8 mouse cellular contexts compared by ENCODE assay signal in the genomic region with DNA sequence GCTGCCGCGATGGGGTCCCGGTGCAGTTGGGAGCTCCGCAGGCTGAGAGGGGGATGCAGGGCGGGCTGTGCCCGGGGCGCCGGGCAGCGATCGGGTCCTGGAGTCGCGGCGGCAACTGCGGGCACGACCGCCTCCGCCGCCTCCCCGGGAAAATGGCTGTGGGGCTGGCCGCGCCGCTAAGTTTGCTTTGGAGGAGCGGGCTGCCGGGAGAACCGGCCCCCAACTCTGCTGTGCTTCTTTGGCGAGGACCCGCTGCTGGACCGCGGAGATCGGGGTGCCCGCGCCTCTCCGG. TPM values are rescaled to one million over a fixed set of nuclear protein-coding genes. Genes with fewer than 3 reads are reported as not detected.
DNase-seq lines count a peak whose midpoint lies in the region; ATAC-seq and TF ChIP-seq lines count a peak whose summit lies in the region.

No protein-coding gene starts in this region.

- H3K4me2 ChIP-seq in heart, embryonic 15.5 days = peak overlapping the region; percentile 62
- H3K4me2 ChIP-seq in forebrain, embryonic 13.5 days = peak overlapping the region; percentile 67
- peak overlapping the region; percentile 81 for H3K4me2 ChIP-seq in liver, embryonic 16.5 days (ENCODE audit: low read depth, low read length)

- DNase-seq in heart, adult 11 months = no peak
- DNase-seq in frontal cortex, postnatal 25 days (ENCODE audit: low spot score in 2 of 2) = no peak
- no peak for DNase-seq in thymus, postnatal 0 days (ENCODE audit: low spot score)
- no peak for DNase-seq in left cerebral cortex, adult 11 months (ENCODE audit: low spot score)

- no peaks in the 10 kb centered on the region for H3K27me3 ChIP-seq in heart, embryonic 15.5 days
- H3K27me3 ChIP-seq in ES-Bruce4 (ENCODE audit: control insufficient read depth, insufficient read depth, low read length, poor library complexity, severe bottlenecking) = no peaks in the 10 kb centered on the region
- no peaks in the 10 kb centered on the region for H3K27me3 ChIP-seq in forebrain, embryonic 13.5 days
- H3K27me3 ChIP-seq in liver, embryonic 16.5 days (ENCODE audit: control insufficient read depth, insufficient read depth, low read depth, low read length) = no peaks in the 10 kb centered on the region

- TF ChIP-seq CTCF in ES-Bruce4 (IDR thresholded peaks at IDR 0.05; ENCODE audit: low read depth, low read length) = no peak

- 0% methylated on average over 33 of the region's 33 CpGs for WGBS in heart, embryonic 15.5 days
- 0% methylated on average over 20 of the region's 33 CpGs for WGBS in forebrain, embryonic 13.5 days
- under 1% methylated on average over 32 of the region's 33 CpGs for WGBS in liver, embryonic 16.5 days (ENCODE audit: insufficient replicate concordance)

- no peak; the same call in 1 of the 2 replicates for ATAC-seq in heart, embryonic 15.5 days (replicated peaks; ENCODE audit: insufficient number of reproducible peaks, insufficient read depth, low FRiP score, low read depth)
- peak; percentile 1 for ATAC-seq in forebrain, embryonic 13.5 days
- no peak for ATAC-seq in liver, embryonic 16.5 days (ENCODE audit: low read depth)

- H3K9me3 ChIP-seq in heart, embryonic 15.5 days (replicated peaks) = no peaks in the 10 kb centered on the region
- H3K9me3 ChIP-seq in ES-Bruce4 (replicated peaks; ENCODE audit: control insufficient read depth, insufficient read depth, low read length, poor library complexity, severe bottlenecking) = no peaks in the 10 kb centered on the region
- no peaks in the 10 kb centered on the region for H3K9me3 ChIP-seq in forebrain, embryonic 13.5 days (replicated peaks)
- H3K9me3 ChIP-seq in liver, embryonic 16.5 days (replicated peaks; ENCODE audit: control insufficient read depth, low read length) = no peaks in the 10 kb centered on the region

- H3K4me3 ChIP-seq in heart, embryonic 15.5 days = peak overlapping the region; percentile 88
- H3K4me3 ChIP-seq in ES-Bruce4 (ENCODE audit: low read depth, low read length) = peak overlapping the region; percentile 77
- H3K4me3 ChIP-seq in forebrain, embryonic 13.5 days = peak overlapping the region; percentile 98
- peak overlapping the region; percentile 98 for H3K4me3 ChIP-seq in liver, embryonic 16.5 days (ENCODE audit: low read depth, low read length)

- peaks cover 27% of the 10 kb centered on the region for H3K4me1 ChIP-seq in heart, embryonic 15.5 days (replicated peaks)
- H3K4me1 ChIP-seq in ES-Bruce4 (ENCODE audit: control insufficient read depth, insufficient read depth, low read length) = no peaks in the 10 kb centered on the region
- peaks cover 34% of the 10 kb centered on the region for H3K4me1 ChIP-seq in forebrain, embryonic 13.5 days
- peaks cover 14% of the 10 kb centered on the region for H3K4me1 ChIP-seq in liver, embryonic 16.5 days (ENCODE audit: control insufficient read depth, low read depth, low read length)

- peak overlapping the region; percentile 75 for H3K9ac ChIP-seq in heart, embryonic 15.5 days
- peak overlapping the region; percentile 97 for H3K9ac ChIP-seq in ES-Bruce4 (ENCODE audit: low read depth, poor library complexity, severe bottlenecking)
- peak overlapping the region; percentile 92 for H3K9ac ChIP-seq in forebrain, embryonic 13.5 days
- H3K9ac ChIP-seq in liver, embryonic 16.5 days (ENCODE audit: low read depth, low read length) = peak overlapping the region; percentile 98

- H3K27ac ChIP-seq in heart, embryonic 15.5 days = peak overlapping the region; percentile 97
- peak overlapping the region; percentile 81 for H3K27ac ChIP-seq in ES-Bruce4 (ENCODE audit: insufficient read depth, low read length)
- peak overlapping the region; percentile 96 for H3K27ac ChIP-seq in forebrain, embryonic 13.5 days
- H3K27ac ChIP-seq in liver, embryonic 16.5 days (ENCODE audit: low read length) = peak overlapping the region; percentile 98

- H3K36me3 ChIP-seq in heart, embryonic 15.5 days = peaks cover 24% of the 10 kb centered on the region
- H3K36me3 ChIP-seq in ES-Bruce4 (ENCODE audit: control insufficient read depth, insufficient read depth, low read length, poor library complexity, severe bottlenecking) = peaks cover 23% of the 10 kb centered on the region
- peaks cover 31% of the 10 kb centered on the region for H3K36me3 ChIP-seq in forebrain, embryonic 13.5 days (ENCODE audit: poor library complexity, severe bottlenecking)
- peaks cover 16% of the 10 kb centered on the region for H3K36me3 ChIP-seq in liver, embryonic 16.5 days (ENCODE audit: control insufficient read depth, insufficient read depth)

- TF ChIP-seq POLR2A in ES-Bruce4 (IDR thresholded peaks at IDR 0.05; ENCODE audit: insufficient read depth, low read length) = no peak

- no peak for TF ChIP-seq EP300 in ES-Bruce4 (IDR thresholded peaks at IDR 0.05; ENCODE audit: insufficient read depth, low read depth, low read length)

RNA-seq across cellular contexts. Expression of a gene that starts 0.4 kb away (rescaled TPM):
- polyA plus RNA-seq in heart, embryonic 15.5 days (2015; fragmentation: Nextera tagmentation; extraction: Ambion mirVana) = 25.4 and 26.4 TPM in 2 replicates
- 21.0 and 21.9 TPM in 2 replicates for polyA plus RNA-seq in ES-Bruce4 (2011; ENCODE audit: insufficient read depth, insufficient read length, low read depth, missing spikeins)
- 51.1 and 52.0 TPM in 2 replicates for polyA plus RNA-seq in forebrain, embryonic 13.5 days (2015; fragmentation: Nextera tagmentation; extraction: Ambion mirVana)
- 21.3 and 22.2 TPM in 2 replicates for polyA plus RNA-seq in liver, embryonic 16.5 days (2015; fragmentation: Nextera tagmentation; extraction: Ambion mirVana)
- 60.0 and 71.5 TPM in 2 replicates for polyA plus RNA-seq in thymus, postnatal 0 days (2015; fragmentation: Nextera tagmentation; extraction: Ambion mirVana)

RNA-seq across cellular contexts. Expression of a gene that starts 41.7 kb away (rescaled TPM):
- 388 and 430 TPM in 2 replicates for polyA plus RNA-seq in heart, embryonic 15.5 days (2015; fragmentation: Nextera tagmentation; extraction: Ambion mirVana)
- 421 and 456 TPM in 2 replicates for polyA plus RNA-seq in ES-Bruce4 (2011; ENCODE audit: insufficient read depth, insufficient read length, low read depth, missing spikeins)
- polyA plus RNA-seq in forebrain, embryonic 13.5 days (2015; fragmentation: Nextera tagmentation; extraction: Ambion mirVana) = 640 and 646 TPM in 2 replicates
- polyA plus RNA-seq in liver, embryonic 16.5 days (2015; fragmentation: Nextera tagmentation; extraction: Ambion mirVana) = 294 and 323 TPM in 2 replicates
- polyA plus RNA-seq in thymus, postnatal 0 days (2015; fragmentation: Nextera tagmentation; extraction: Ambion mirVana) = 653 and 686 TPM in 2 replicates
